Mouse (Mus musculus): ENCODE measurements around the gene Trim80. TPM values are rescaled to one million over a fixed set of nuclear protein-coding genes. Genes with fewer than 3 reads are reported as not detected.

Trim80 gene
- not detected in 2 replicates for total RNA-seq (2017)

GRCm38 (mm10) chr11:115439906-115440595 lies at the start of gene Trim80:
Gene Trim80 (plus strand): TSS chr11:115440545.
- ATAC-seq (replicated peaks; ENCODE audit: low read depth, poor library complexity, severe bottlenecking) = no peak

GRCm38 (mm10) chr11:115391358-115391757 lies 49.0 kb upstream of the Trim80 start:
- ATAC-seq (replicated peaks; ENCODE audit: low read depth, poor library complexity, severe bottlenecking) = no peak

- no peak for ATAC-seq (replicated peaks; ENCODE audit: low read depth, poor library complexity, severe bottlenecking)
Observed at GRCm38 (mm10) chr11:115393721-115394325, 46.5 kb upstream of the Trim80 start.

GRCm38 (mm10) chr11:115398085-115398484 lies 42.3 kb upstream of the Trim80 start:
- ATAC-seq (replicated peaks; ENCODE audit: low read depth, poor library complexity, severe bottlenecking) = 0 out of 2 replicates have a peak, but pooled peaks have one; percentile 42

- no peak for ATAC-seq (replicated peaks; ENCODE audit: low read depth, poor library complexity, severe bottlenecking)
Observed at GRCm38 (mm10) chr11:115400126-115400525, 40.2 kb upstream of the Trim80 start.

GRCm38 (mm10) chr11:115400630-115401391 lies 39.5 kb upstream of the Trim80 start:
- no peak for ATAC-seq (replicated peaks; ENCODE audit: low read depth, poor library complexity, severe bottlenecking)

GRCm38 (mm10) chr11:115403338-115404124 lies 36.8 kb upstream of the Trim80 start, which contains the start of gene Mrpl58:
Gene Mrpl58 (plus strand): TSS chr11:115403752.
- peak; percentile 86 for ATAC-seq (replicated peaks; ENCODE audit: low read depth, poor library complexity, severe bottlenecking)

GRCm38 (mm10) chr11:115405723-115406122 lies 34.6 kb upstream of the Trim80 start:
- ATAC-seq (replicated peaks; ENCODE audit: low read depth, poor library complexity, severe bottlenecking) = no peak

- no peak for ATAC-seq (replicated peaks; ENCODE audit: low read depth, poor library complexity, severe bottlenecking)
Observed at GRCm38 (mm10) chr11:115406858-115407401, 33.4 kb upstream of the Trim80 start.

GRCm38 (mm10) chr11:115408266-115408920 lies 32.0 kb upstream of the Trim80 start:
- ATAC-seq (replicated peaks; ENCODE audit: low read depth, poor library complexity, severe bottlenecking) = no peak

GRCm38 (mm10) chr11:115409556-115409955 lies 30.8 kb upstream of the Trim80 start:
- no peak for ATAC-seq (replicated peaks; ENCODE audit: low read depth, poor library complexity, severe bottlenecking)

GRCm38 (mm10) chr11:115419531-115420237 lies 20.7 kb upstream of the Trim80 start, which contains the start of the genes Atp5h and Kctd2:
Gene Atp5h (minus strand): TSS chr11:115419962.
Gene Kctd2 (plus strand): TSS chr11:115420128.
- ATAC-seq (replicated peaks; ENCODE audit: low read depth, poor library complexity, severe bottlenecking) = peak; percentile 98

GRCm38 (mm10) chr11:115420336-115421190 lies 19.8 kb upstream of the Trim80 start:
- ATAC-seq (replicated peaks; ENCODE audit: low read depth, poor library complexity, severe bottlenecking) = no peak; the same call in 1 of the 2 replicates

- ATAC-seq (replicated peaks; ENCODE audit: low read depth, poor library complexity, severe bottlenecking) = no peak
Observed at GRCm38 (mm10) chr11:115421328-115421727, 19.0 kb upstream of the Trim80 start.

- no peak for ATAC-seq (replicated peaks; ENCODE audit: low read depth, poor library complexity, severe bottlenecking)
Observed at GRCm38 (mm10) chr11:115421972-115422371, 18.4 kb upstream of the Trim80 start.

- ATAC-seq (replicated peaks; ENCODE audit: low read depth, poor library complexity, severe bottlenecking) = no peak
Observed at GRCm38 (mm10) chr11:115423091-115423490, 17.3 kb upstream of the Trim80 start.

- no peak for ATAC-seq (replicated peaks; ENCODE audit: low read depth, poor library complexity, severe bottlenecking)
Observed at GRCm38 (mm10) chr11:115424666-115425065, 15.7 kb upstream of the Trim80 start.

- no peak for ATAC-seq (replicated peaks; ENCODE audit: low read depth, poor library complexity, severe bottlenecking)
Observed at GRCm38 (mm10) chr11:115425671-115426070, 14.7 kb upstream of the Trim80 start.
